Mouse (Mus musculus) MEL (cell line): ENCODE measurements around the gene Rpl36-ps4.

Experiments used
- CTCF ChIP-seq, 3 experiments: IDR thresholded peaks in 2 of 3; conservative IDR thresholded peaks in 1 of 3; 2 replicates each; pipeline ENCODE4 v1.5.1; 2011 to 2012; ENCODE audit warnings: low read length in 3 of 3, low read depth in 2 of 3, mild to moderate bottlenecking in 2 of 3, improper control_type of control experiment in 1 of 3, inconsistent platforms in 1 of 3, mixed read lengths in 1 of 3, moderate library complexity in 1 of 3; ENCODE audit not compliant: control insufficient read depth in 1 of 3, insufficient read depth in 1 of 3, poor library complexity in 1 of 3, severe bottlenecking in 1 of 3
- GABPA ChIP-seq: IDR thresholded peaks from 2 replicates; pipeline ENCODE4 v1.6.1; 2012; ENCODE audit warnings: low read depth, mild to moderate bottlenecking, inconsistent platforms, low read length, improper control_type of control experiment, moderate library complexity
- MEF2A ChIP-seq: IDR thresholded peaks from 2 replicates; pipeline ENCODE4 v1.6.1; 2014; ENCODE audit warnings: low read depth, mild to moderate bottlenecking, inconsistent platforms, low read length, improper control_type of control experiment; ENCODE audit not compliant: poor library complexity, insufficient replicate concordance, severe bottlenecking; ENCODE audit errors: extremely low read depth
- MXI1 ChIP-seq: IDR thresholded peaks from 2 replicates; pipeline ENCODE4 v1.6.1; 2011; ENCODE audit warnings: mild to moderate bottlenecking, low read depth, low read length, improper control_type of control experiment
- TAL1 ChIP-seq: IDR thresholded peaks from 2 replicates; pipeline ENCODE4 v1.6.1; 2012; ENCODE audit warnings: mild to moderate bottlenecking, inconsistent platforms, low read length, moderate library complexity, mixed read lengths

- TF ChIP-seq CTCF (IDR thresholded peaks at IDR 0.05 in 2 of 3, conservative IDR thresholded peaks at IDR 0.05 in 1 of 3; ENCODE audit: control insufficient read depth in 1 of 3, insufficient read depth in 1 of 3, low read depth in 2 of 3, low read length in 3 of 3, poor library complexity in 1 of 3, severe bottlenecking in 1 of 3) (no peak), MEF2A (no peak), GABPA (no peak), TAL1 (no peak), MXI1 (no peak)
Observed at GRCm38 (mm10) chr17:87873456-87873855, 47.3 kb upstream of the Rpl36-ps4 start.
